Mouse (Mus musculus): Measurements from ENCODE around the gene Syce3.

Gene Syce3

GRCm38 (mm10) chr15:89373027-89373761 lies 37.1 kb downstream of the Syce3 start:
- peak; percentile 75 to 79 for DNase-seq (ENCODE audit: low spot score in 2 of 2)

- DNase-seq (ENCODE audit: low spot score in 2 of 2), result no peak
Observed at GRCm38 (mm10) chr15:89372536-89372935, 37.8 kb downstream of the Syce3 start.

- no peak for DNase-seq (ENCODE audit: low spot score in 2 of 2)
Observed at GRCm38 (mm10) chr15:89372068-89372467, 38.2 kb downstream of the Syce3 start.

- no peak for DNase-seq (ENCODE audit: low spot score in 2 of 2)
Observed at GRCm38 (mm10) chr15:89365141-89365551, 45.2 kb downstream of the Syce3 start.

GRCm38 (mm10) chr15:89363051-89363450 lies 47.3 kb downstream of the Syce3 start:
- no peak for DNase-seq (ENCODE audit: low spot score in 2 of 2)

GRCm38 (mm10) chr15:89358784-89359183 lies 51.5 kb downstream of the Syce3 start:
- DNase-seq (ENCODE audit: low spot score in 2 of 2), result no peak

GRCm38 (mm10) chr15:89356372-89356771 lies 53.9 kb downstream of the Syce3 start:
- peak in 1 of 2 experiments; percentile 53 for DNase-seq (ENCODE audit: low spot score in 2 of 2)

GRCm38 (mm10) chr15:89355241-89356187 lies 54.8 kb downstream of the Syce3 start, which contains the start of the genes Lmf2 and Ncaph2:
TSS of gene Lmf2 (minus strand) at chr15:89355659.
TSS of gene Ncaph2 (plus strand) at chr15:89355719.
- peak; percentile 91 to 92 for DNase-seq (ENCODE audit: low spot score in 2 of 2)

- no peak for DNase-seq (ENCODE audit: low spot score in 2 of 2)
Observed at GRCm38 (mm10) chr15:89354455-89354854, 55.8 kb downstream of the Syce3 start.

GRCm38 (mm10) chr15:89353837-89354236 lies 56.5 kb downstream of the Syce3 start:
- DNase-seq (ENCODE audit: low spot score in 2 of 2), result no peak

- DNase-seq (ENCODE audit: low spot score in 2 of 2), result no peak
Observed at GRCm38 (mm10) chr15:89352795-89353194, 57.5 kb downstream of the Syce3 start.

GRCm38 (mm10) chr15:89352054-89352453 lies 58.2 kb downstream of the Syce3 start:
- no peak for DNase-seq (ENCODE audit: low spot score in 2 of 2)

- no peak for DNase-seq (ENCODE audit: low spot score in 2 of 2)
Observed at GRCm38 (mm10) chr15:89351302-89351701, 59.0 kb downstream of the Syce3 start.

- no peak for DNase-seq (ENCODE audit: low spot score in 2 of 2)
Observed at GRCm38 (mm10) chr15:89350447-89350846, 59.9 kb downstream of the Syce3 start.

GRCm38 (mm10) chr15:89343325-89343724 lies 67.0 kb downstream of the Syce3 start:
- no peak for DNase-seq (ENCODE audit: low spot score in 2 of 2)

GRCm38 (mm10) chr15:89341678-89342077 lies 68.6 kb downstream of the Syce3 start:
- DNase-seq (ENCODE audit: low spot score in 2 of 2), result no peak
